Mouse (Mus musculus): Measurements from ENCODE around the gene Rnf212b.

Rnf212b gene

DNA sequence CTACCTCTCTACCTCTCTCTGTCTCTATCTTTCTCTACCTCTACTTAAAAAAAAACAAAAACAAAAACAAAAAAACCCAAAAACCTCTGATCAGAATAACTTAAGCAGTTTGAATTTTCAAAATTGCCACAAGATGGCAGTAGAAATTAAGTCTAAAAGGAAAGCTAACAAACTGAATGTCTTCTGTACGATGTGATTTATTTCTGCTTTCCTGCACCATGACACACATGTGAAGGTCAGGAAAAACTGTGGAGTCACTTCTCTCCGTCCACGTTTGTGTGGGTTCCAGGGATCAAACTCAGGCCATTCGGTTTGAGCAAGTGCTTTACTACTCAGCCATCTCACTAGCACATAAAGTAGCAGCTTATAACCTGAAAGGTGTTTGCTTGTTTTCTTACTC, 29.5 kb downstream of the Rnf212b start:
- CTCF ChIA-PET = interaction anchor here (0.6 to 2.6 kb wide), 52 partner anchors 8 to 590 kb away, joined by 3 to 16 read pairs (median 4); partner anchors contain the start of genes Ngdn (in 3 of the 4) and Cmtm5 (in 1 of the 4)
- POLR2A ChIA-PET = interaction anchor here in 3 of 4 experiments (0.7 to 2.0 kb wide), 7 partner anchors 8 to 1535 kb away, joined by 3 to 6 read pairs (median 4); partner anchors contain the start of gene Ngdn (in 1 of the 3)

GRCm38 (mm10) chr14:54855726-54856125, 41.8 kb downstream of the Rnf212b start:
- POLR2A ChIA-PET = interaction anchor here in 1 of 4 experiments (0.6 kb wide), 1 partner anchor 22 kb away, joined by 3 read pairs; no protein-coding TSS in a partner anchor
- CTCF ChIA-PET = no interaction called here

GRCm38 (mm10) chr14:54856703-54857102, 42.8 kb downstream of the Rnf212b start:
- CTCF ChIA-PET = interaction anchor here in 2 of 4 experiments (0.6 to 1.3 kb wide), 2 partner anchors 71 to 152 kb away, joined by 3 to 6 read pairs; no protein-coding TSS in a partner anchor
- POLR2A ChIA-PET = interaction anchor here in 1 of 4 experiments (1.0 kb wide), 1 partner anchor 171 kb away, joined by 3 read pairs; the partner anchor contains the start of gene 1700123O20Rik

DNA sequence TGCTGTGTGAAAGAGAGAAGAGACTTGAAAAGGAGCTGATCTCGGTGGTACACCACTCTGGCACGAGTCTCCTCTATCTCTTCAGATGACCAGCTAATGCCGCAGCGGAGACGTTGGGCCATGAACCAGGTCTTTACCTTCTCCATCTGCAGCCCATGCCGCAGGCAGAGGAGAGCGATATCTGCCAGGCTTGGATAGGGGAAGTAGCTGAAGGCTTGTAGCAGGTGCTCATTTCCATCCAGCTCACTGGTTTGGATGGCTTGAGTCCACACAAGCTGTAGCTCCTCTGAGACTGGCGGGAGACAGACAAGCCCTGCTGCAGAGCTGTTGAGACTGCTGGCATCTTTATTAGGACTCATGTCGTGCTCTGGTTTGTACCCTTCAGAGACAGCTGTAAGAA, 44.0 kb downstream of the Rnf212b start:
- CTCF ChIA-PET = interaction anchor here (0.5 to 1.3 kb wide), 7 partner anchors 11 to 639 kb away, joined by 3 to 6 read pairs (median 3); partner anchors contain the start of gene Ngdn (in 1 of the 4)
- POLR2A ChIA-PET = interaction anchor here in 3 of 4 experiments (0.6 to 1.1 kb wide), 4 partner anchors 12 to 172 kb away, joined by 3 to 9 read pairs (median 4); partner anchors contain the start of genes 1700123O20Rik (in 1 of the 3) and Ngdn (in 1 of the 3)

DNA sequence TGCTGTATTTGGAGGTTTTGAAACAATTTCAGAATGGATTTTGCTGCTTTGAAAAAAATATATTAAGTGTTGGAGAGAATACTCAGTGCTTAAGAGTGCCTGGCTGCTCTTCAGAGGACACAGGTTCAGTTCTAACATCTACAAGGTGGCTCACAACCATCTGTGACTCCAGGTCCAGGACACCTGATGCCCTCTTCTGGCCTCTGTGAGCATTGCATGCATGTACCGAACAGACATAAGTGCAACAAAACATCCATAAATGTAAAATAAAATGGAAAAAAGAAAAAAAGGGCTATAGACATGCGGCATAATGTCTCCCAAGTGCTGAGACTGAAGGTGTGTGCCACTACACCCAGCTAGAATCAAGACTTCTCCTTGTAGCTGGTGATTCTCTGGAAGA, 46.6 kb downstream of the Rnf212b start:
- ChIA-PET CTCF (interaction anchor here in 3 of 4 experiments (0.6 to 1.7 kb wide), 19 partner anchors 8 to 182 kb away, joined by 3 to 12 read pairs (median 4); partner anchors contain the start of genes Ngdn (in 1 of the 3) and Ppp1r3e (in 1 of the 3)), POLR2A (interaction anchor here in 2 of 4 experiments (0.6 to 0.9 kb wide), 3 partner anchors 26 to 1958 kb away, joined by 3 read pairs; no protein-coding TSS in a partner anchor)

DNA sequence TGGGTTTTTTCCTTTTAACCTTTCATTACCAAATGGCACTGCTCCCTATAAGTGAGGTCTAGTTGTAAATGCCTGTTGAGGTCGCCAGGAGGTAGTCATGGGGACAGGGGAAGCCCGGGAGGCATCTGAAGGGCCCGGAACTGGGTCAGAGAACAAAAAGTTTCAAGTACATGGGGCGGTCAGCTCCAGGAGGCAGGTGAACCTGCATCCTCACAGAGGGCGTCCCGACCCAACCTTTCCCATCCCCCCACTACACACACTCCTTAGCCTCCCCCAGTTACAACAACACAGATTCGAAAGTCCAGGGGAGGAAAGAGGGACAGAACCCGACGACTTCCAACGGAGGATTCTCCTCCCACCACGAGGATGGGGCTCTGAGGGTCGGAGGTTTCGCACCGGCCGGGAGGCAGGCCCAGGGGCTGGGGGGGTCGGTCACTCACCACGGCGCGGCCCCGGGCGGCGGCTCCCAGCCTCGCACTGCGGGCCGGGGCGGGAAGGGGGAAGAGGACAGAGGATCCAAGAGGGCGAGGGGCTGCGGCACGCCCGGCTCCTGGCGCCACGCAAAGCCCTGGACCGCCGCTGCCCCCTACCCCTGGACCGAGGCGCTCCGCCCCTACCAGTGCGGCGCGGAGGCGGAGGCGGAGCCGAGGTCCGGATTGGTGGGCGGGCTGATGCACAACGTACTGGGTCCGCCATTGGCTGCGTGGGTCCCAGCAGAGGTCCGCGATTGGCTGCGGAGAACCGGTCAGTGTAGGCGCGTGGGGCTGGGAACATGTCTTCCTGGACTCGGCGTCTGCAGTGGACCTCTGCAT, 49.8 kb downstream of the Rnf212b start:
- ChIA-PET CTCF (interaction anchor here in 3 of 4 experiments (0.6 to 1.0 kb wide), 3 partner anchors 20 to 931 kb away, joined by 3 to 4 read pairs (median 3); no protein-coding TSS in a partner anchor), POLR2A (interaction anchor here in 3 of 4 experiments (0.6 to 2.2 kb wide), 4 partner anchors 31 to 294 kb away, joined by 3 to 4 read pairs (median 3); partner anchors contain the start of gene Efs (in 1 of the 3))

DNA sequence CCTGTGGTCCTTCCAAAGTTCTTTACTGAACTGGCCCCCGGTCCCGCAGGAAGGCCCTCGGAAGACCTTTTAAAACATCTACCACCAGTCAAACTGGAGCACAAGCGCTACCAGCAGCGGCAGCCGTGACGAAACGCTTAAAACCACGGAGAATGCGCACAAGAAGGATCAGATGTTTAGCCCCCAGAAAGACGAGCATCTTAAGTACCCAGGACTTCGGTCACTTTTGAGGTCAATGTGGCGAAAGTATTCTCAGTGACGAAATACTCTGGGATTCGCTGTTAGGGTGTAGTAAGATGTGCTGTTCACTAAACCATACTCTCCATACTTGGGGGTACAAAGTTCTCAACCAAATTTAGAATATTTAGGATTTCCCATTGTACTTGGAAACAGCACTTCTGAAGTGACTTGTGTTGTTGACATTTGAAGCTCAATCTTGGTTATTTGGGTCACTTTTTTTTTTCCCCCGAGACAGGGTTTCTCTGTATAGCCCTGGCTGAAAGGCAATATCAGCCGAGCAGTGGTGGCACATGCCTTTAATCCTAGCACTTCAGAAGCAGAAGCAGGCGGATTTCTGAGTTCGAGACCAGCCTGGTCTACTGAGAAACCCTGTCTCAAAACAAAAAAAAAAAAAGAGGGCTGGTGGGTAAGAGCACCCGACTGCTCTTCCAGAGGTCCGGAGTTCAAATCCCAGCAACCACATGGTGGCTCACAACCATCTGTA, 50.5 kb downstream of the Rnf212b start:
- ChIA-PET POLR2A (interaction anchor here in 1 of 4 experiments (0.6 to 1.6 kb wide), 5 partner anchors 30 to 107 kb away, joined by 3 to 8 read pairs (median 4); partner anchors contain the start of gene Slc22a17), CTCF (interaction anchor here in 3 of 4 experiments (0.6 to 0.8 kb wide), 3 partner anchors 150 to 690 kb away, joined by 3 read pairs; no protein-coding TSS in a partner anchor)

- ChIA-PET CTCF (interaction anchor here in 3 of 4 experiments (0.6 to 1.9 kb wide), 7 partner anchors 22 to 149 kb away, joined by 3 to 6 read pairs (median 4); partner anchors contain the start of gene Ngdn (in 1 of the 3)), POLR2A (interaction anchor here in 2 of 4 experiments (0.6 to 1.6 kb wide), 7 partner anchors 11 to 157 kb away, joined by 3 to 8 read pairs (median 3); partner anchors contain the start of genes Ngdn (in 1 of the 2), Ppp1r3e (in 1 of the 2) and Slc22a17 (in 1 of the 2))
These were observed 51.7 kb downstream of the Rnf212b start for GRCm38 (mm10) chr14:54865626-54866025.

DNA sequence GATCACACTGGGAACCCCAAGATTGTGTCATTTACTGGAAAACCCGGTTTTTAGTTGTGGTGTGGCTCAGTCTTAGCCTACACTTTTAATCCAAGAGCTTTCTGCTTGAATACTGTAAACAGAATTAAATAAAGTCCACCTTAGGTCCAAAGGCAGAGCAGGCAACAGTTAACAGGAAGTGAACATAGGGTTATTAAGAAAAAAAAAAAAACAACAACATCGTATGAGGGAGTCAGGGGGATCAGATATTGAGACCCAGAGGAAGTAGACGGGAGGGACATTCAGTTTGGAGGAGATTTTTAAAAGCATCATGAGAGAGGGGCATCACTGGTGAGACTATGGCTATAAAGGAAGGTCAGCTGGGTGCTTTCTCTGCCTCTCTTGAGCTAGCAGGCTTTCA, 52.3 kb downstream of the Rnf212b start:
- ChIA-PET CTCF (interaction anchor here in 3 of 4 experiments (0.6 to 1.9 kb wide), 9 partner anchors 11 to 234 kb away, joined by 3 to 6 read pairs (median 4); partner anchors contain the start of genes Bcl2l2 (in 1 of the 3), Gm20521 (in 1 of the 3), Ngdn (in 1 of the 3) and Ppp1r3e (in 1 of the 3)), POLR2A (interaction anchor here in 2 of 4 experiments (0.6 to 1.6 kb wide), 6 partner anchors 11 to 247 kb away, joined by 3 to 8 read pairs (median 4); partner anchors contain the start of genes Ppp1r3e (in 1 of the 2) and Slc22a17 (in 1 of the 2))

DNA sequence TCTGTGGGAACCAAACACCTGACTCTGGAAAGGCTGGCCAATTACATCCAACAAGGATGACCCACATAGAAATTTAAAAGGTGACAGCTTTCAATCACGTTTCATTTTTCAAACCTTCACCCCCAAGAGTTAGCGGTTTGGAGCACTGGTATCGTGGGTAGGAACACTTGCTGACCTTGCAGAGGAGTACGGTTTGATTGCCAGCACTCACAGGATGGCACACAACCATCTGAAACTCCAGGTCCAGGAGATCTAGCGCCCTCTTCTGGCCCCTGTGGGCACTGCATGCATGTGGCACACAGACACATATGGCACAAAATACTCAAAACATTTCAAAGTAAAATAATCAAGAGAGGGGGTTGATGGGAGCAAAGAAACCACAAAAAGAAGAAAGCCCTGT, 53.0 kb downstream of the Rnf212b start:
- CTCF ChIA-PET = interaction anchor here in 3 of 4 experiments (0.6 to 1.9 kb wide), 7 partner anchors 10 to 234 kb away, joined by 3 to 6 read pairs (median 4); partner anchors contain the start of genes Ngdn (in 1 of the 3) and Ppp1r3e (in 1 of the 3)
- POLR2A ChIA-PET = interaction anchor here in 2 of 4 experiments (0.9 to 1.2 kb wide), 3 partner anchors 10 to 248 kb away, joined by 3 to 4 read pairs (median 4); partner anchors contain the start of gene Ppp1r3e (in 2 of the 2)

- CTCF ChIA-PET = interaction anchor here in 1 of 4 experiments (1.2 kb wide), 1 partner anchor 72 kb away, joined by 3 read pairs; no protein-coding TSS in a partner anchor
- POLR2A ChIA-PET = interaction anchor here in 1 of 4 experiments (0.8 to 0.9 kb wide), 2 partner anchors 58 to 138 kb away, joined by 3 read pairs; partner anchors contain the start of gene Efs
These were observed 54.1 kb downstream of the Rnf212b start for GRCm38 (mm10) chr14:54868026-54868425.

GRCm38 (mm10) chr14:54870861-54871260, 56.9 kb downstream of the Rnf212b start, which contains the start of gene Homez:
Homez (minus strand) TSS chr14:54870961.
- CTCF ChIA-PET = no interaction called here
- POLR2A ChIA-PET = interaction anchor here in 1 of 4 experiments (0.6 kb wide), 1 partner anchor 33 kb away, joined by 3 read pairs; no protein-coding TSS in a partner anchor

DNA sequence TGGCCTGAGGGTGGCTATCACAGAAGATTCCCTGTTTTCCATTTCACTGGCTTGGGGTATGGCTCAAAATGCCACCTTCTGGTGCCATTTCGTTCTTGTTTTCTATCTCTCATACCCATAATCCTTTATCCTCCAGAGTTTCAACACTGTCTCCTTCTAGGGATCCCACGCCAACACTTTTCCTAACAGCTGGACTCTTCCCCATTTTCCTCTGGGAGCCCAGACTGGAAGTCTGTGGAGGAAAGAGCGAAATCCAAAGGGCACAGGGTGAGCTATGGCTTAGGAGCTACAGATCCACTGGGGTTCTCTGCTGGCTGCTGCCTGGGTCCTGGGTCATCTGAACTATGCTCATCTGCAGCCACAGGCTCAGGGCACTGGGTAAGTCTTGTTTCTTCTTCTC, 60.2 kb downstream of the Rnf212b start:
- CTCF ChIA-PET = interaction anchor here in 2 of 4 experiments (0.6 kb wide), 2 partner anchors 205 to 274 kb away, joined by 3 to 10 read pairs; no protein-coding TSS in a partner anchor
- POLR2A ChIA-PET = interaction anchor here in 1 of 4 experiments (0.6 kb wide), 1 partner anchor 32 kb away, joined by 4 read pairs; no protein-coding TSS in a partner anchor

DNA sequence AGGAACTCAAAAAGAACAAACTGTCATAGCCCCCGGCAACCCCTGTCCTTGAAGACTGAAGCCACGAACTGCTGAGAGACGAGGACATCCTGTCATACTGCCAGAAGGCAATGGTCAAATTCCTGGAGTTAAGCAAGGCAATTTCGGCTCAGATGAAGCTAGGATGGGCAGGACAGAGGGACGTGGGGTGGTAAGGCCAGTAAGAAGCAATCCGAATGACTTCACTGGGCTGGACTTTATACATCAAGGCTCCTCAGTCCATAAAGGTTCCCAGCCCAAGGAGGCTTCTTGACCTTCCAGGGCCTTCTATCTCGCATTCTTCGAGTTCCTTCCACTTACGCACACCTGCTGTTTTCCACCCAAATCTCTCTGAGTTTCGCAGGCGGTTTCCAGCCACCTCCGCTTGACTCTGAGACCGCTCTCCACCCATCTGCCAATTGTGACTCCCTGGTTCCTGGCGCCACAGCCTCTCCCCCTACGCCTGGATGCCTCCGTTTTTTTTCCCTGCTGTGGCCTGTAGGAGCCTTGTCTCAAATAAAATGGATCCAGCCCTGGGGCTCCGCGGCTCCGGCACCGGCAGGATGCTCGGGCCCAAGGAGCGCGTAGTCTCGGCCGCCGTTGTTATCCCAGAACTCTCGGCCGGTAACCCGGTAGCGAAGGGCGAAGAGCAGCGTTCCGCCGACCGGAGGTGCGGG, 62.0 kb downstream of the Rnf212b start:
- ChIA-PET POLR2A (interaction anchor here in 3 of 4 experiments (0.6 to 3.0 kb wide), 11 partner anchors 9 to 237 kb away, joined by 3 to 12 read pairs (median 4); partner anchors contain the start of genes Efs (in 2 of the 3), Acin1 (in 1 of the 3) and Ngdn (in 1 of the 3)), CTCF (interaction anchor here in 1 of 4 experiments (0.6 to 1.2 kb wide), 2 partner anchors 63 to 222 kb away, joined by 4 to 8 read pairs; no protein-coding TSS in a partner anchor)

GRCm38 (mm10) chr14:54876539-54877047, 62.7 kb downstream of the Rnf212b start:
- ChIA-PET POLR2A (interaction anchor here (0.7 to 3.0 kb wide), 17 partner anchors 9 to 201 kb away, joined by 3 to 12 read pairs (median 4); partner anchors contain the start of genes Efs (in 2 of the 4), Acin1 (in 1 of the 4), Cebpe (in 1 of the 4) and Ngdn (in 1 of the 4)), CTCF (interaction anchor here in 3 of 4 experiments (0.5 to 1.2 kb wide), 5 partner anchors 10 to 138 kb away, joined by 3 to 8 read pairs (median 3); partner anchors contain the start of gene Ngdn (in 1 of the 3))

Data from embryonic stem cell, embryonic (primary cell).